Mouse (Mus musculus) frontal cortex, postnatal 25 days (tissue): ENCODE data around the gene Hist1h4c.
A peak's percentile ranks its signal among the peaks of the same experiment; 100 is the strongest.

ENCODE experiments used
- DNase-seq, 2 experiments: peaks; one replicate each; pipeline ENCODE4 v3.0.0; 2022; ENCODE audit warnings: low spot score in 2 of 2

Hist1h4c gene

DNA sequence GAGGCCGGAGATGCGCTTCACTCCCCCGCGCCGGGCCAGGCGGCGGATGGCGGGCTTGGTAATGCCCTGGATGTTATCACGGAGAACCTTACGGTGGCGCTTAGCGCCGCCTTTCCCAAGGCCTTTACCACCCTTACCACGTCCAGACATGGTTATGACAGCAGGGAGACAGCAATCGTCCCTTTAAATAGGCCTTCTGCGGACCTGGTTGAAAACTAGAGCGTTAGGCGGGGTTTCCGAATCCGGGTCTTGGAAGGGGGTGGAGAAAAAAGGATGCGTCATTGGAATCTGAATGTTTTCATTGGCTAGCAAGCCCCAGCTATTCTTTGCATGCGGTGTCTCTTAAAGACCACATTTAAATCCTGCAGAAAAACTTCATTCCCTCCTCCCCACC lies at the start of gene Hist1h4c:
Gene Hist1h4c, minus strand, starts transcription at position 155 of the 394 bp plus-strand sequence.
- DNase-seq: peak; percentile 99

DNA sequence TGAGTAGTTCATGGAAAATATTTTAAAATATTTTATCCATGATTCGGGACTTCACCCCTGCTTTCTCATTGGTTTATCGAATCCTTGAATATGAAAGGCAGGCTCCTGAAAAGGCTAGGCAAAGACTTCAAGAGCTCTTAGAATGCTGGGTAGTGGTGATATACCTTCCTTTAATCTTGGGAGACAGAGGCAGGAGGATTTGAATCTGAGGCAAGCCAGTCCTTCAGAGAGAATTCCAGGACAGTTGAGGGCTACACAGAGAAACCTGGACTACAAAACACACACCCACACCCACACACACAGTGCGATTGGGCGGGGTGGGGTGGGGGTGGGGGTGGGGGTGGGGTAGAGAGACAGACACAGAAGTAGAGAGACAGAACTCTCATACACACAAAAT lies 49.6 kb upstream of the Hist1h4c start:
- DNase-seq: no peak

DNA sequence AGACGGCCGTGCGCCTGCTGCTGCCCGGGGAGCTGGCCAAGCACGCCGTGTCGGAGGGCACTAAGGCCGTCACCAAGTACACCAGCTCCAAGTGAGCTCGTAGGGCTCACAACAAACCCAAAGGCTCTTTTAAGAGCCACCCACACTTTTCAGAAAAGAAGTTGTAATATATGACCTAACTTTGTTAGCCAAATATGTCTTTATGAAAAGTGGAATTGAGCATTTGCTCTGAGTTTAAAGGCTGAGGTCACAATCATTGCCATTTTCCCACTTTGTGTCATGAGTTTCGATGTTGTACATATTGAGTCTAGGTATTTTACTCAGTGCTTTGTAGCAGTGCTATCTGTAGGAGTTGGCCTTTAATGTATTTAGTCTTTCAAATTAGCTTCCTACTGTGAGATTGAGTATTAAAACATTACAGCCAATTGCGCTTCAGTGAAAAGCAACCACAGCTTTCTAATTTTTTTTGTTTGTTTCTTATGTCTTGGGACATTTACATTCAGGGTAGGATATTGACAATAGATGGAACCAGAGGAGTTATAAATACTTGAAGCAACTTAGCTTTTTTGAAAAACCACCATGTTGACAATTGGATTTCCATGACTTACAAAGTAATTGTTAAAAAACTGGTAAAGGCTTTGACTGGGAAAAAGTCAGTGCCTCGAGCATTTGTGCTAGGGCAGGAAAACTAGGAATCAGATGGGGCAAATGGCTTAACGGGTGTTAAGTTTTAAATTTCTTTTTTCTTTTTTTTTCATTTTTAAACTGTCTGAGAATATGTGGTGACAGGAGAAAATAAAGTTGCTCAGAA lies 49.0 kb upstream of the Hist1h4c start:
- no peak for DNase-seq

DNA sequence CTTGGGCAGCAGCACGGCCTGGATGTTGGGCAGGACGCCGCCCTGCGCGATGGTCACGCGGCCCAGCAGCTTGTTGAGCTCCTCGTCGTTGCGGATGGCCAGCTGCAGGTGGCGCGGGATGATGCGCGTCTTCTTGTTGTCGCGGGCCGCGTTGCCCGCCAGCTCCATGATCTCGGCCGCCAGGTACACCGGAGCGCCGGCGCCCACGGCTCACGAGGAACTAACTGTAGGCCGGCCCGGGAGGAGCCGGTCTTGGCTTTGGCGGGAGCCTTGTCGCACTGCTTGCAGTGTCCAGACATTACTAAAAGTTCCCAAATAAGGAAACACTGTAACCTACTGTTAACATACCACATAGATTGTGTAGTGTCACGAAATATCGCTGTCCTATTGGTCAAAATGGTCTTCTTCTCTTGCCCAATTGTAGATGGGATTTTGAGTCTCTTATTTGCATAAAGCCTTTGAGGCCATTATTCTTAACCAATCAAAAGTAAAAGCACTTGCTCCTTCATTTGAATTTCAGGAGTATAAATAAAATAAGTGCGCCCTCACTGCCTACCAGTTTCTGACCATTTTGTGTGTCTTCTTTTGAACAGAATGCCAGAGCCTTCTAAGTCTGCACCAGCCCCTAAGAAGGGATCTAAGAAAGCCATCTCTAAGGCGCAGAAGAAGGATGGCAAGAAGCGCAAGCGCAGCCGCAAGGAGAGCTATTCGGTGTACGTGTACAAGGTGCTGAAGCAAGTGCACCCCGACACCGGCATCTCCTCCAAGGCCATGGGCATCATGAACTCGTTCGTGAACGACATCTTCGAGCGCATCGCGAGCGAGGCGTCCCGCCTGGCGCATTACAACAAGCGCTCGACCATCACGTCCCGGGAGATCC lies 48.2 kb upstream of the Hist1h4c start, which contains the start of gene Hist1h2bb:
Gene Hist1h2bb, plus strand, starts transcription at position 534 of the 880 bp plus-strand sequence.
- peak; percentile 47 to 51 for DNase-seq

DNA sequence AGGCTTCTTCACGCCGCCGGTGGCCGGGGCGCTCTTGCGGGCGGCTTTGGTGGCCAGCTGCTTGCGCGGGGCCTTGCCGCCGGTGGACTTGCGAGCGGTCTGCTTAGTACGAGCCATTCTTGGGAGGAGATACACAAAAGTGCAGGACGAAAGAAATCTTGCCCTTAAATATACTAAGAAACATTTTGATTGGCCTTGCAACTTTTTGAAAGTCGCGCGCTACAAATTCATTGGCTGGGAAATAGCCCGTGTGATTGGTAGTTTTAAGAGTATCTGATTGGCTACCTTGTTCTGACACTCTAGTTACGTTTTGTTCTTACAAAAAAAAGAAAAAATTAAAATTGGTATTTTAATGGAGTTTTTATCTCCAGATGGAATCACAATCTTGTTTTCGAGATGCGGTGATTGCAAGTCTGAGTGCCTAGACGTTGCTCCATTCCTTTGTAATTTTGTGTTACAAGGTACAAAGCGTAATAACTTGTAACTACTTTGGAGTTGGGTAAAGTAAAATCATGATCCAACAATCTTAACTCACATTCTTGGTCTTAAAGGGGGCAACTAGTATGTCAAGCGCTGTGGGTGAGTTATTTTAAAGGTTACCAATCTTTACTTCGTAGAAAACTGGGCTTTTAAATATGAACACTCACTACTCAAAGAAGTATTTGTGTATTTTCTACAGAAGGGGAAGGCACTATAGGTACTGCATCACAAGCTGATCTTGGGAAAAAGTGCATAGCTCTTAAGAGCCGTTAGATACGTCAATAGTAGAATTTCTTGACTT lies 47.3 kb upstream of the Hist1h4c start, which contains the start of gene Hist1h3c:
Gene Hist1h3c, minus strand, starts transcription at position 222 of the 781 bp plus-strand sequence.
- peak; percentile 65 to 79 for DNase-seq

DNA sequence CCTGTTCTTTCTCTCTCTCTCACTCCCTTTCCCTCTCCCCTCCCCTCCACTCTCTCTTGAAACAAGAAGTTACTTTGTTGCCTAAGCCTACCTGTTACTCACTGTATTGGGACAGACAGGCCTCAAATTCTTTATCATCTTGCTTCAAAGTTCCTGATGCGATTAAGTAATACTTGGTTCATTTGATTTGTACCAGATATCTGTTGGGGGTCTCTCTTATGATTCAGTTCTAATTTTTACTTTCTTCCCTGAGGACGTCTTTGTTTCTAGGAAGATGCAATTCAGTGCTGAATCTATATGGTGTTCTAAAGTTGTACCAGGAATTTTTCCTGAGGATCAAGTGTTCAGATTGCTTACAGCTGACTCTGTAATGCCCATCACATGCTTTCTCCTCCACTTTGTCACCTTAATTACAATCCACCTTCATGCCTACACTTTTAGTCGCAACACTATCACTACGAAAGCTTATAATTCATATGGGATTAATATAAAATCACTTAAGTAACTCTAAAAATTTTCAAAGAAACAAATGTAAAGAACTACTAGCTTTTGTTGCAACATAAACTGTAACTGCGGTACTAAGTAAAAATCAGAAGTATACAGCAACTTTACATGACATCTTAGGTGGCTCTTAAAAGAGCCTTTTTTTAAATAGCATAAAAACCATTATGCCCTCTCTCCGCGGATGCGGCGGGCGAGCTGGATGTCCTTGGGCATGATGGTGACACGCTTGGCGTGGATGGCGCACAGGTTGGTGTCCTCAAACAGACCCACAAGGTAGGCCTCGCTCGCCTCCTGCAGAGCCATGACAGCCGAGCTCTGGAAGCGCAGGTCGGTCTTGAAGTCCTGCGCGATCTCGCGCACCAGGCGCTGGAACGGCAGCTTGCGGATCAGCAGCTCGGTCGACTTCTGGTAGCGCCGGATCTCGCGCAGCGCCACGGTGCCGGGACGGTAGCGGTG lies 46.4 kb upstream of the Hist1h4c start:
- DNase-seq: no peak

DNA sequence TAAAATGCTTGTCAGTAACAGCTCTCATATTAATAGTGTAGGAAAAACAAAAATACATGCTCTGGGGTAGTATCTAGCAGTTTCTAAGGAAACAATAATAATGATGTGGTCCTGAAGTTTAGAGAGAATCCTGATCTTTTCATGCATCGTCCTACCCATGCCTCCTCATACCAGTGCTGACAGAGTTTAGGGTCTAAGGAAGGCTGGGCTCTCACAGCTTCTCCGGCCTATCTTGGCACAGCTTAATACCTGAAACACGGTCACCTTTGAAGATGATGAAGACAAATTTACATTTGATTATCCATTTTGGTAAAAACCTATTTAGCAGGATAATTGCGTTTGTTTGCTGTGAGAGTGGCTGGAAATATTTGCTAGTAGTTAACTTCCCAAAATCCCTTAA lies 45.7 kb upstream of the Hist1h4c start:
- DNase-seq: no peak

DNA sequence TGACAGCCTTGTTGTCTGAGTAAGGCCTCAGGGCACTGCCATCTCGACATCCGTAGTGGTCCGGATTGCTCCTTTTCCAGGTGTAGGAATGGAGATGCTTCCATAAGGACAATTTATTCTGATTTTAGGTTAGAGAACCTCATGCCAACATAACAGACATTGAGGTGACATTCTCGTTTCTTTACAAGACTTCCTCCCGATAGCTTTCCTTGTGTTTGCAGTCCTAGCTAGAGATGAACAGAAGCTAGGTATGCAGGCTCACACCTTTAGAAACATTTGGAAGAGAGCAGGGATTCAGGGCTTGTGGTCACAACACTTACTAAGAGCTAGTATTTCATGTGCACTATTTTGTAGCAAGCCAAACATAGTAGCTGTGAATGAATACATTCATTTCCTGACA lies 45.0 kb upstream of the Hist1h4c start:
- no peak for DNase-seq

DNA sequence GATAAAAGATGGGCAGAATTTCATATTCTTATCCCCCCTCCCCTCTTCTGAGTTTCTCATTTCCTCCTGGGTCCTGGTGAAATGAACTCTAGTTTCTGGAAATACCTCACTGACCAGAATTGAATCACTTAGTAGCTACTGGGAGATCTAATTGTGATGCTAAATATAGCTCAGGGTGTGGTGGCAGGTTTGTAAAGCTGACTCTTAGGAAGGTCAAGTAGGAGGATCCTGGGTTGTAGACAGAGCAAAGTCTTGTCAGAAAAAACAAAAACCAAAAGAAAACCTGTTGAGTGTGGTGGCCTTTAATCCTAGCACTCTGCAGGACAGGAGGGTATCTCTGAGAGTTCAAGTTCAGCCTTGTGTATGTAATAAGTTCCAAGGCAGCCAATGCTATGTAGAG lies 43.8 kb upstream of the Hist1h4c start:
- no peak for DNase-seq

DNA sequence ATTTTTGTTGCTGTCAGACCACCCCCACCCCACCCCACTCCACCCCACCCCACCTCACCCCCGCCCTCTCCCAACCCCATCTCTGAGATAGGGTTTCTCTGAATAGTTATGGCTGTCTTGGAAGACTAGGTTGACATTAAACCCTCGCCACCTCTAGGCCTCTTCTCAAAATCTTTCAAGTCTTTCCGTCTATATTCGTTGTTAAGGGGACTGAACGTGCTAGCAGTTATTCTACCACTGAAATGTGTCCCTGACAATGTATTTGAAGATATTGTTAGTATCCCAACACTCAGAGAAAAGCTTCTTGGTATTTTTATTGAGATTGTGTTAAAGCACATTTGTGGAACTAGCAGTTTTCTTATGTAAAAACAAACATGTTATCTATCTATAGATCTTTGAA lies 42.7 kb upstream of the Hist1h4c start:
- no peak for DNase-seq

DNA sequence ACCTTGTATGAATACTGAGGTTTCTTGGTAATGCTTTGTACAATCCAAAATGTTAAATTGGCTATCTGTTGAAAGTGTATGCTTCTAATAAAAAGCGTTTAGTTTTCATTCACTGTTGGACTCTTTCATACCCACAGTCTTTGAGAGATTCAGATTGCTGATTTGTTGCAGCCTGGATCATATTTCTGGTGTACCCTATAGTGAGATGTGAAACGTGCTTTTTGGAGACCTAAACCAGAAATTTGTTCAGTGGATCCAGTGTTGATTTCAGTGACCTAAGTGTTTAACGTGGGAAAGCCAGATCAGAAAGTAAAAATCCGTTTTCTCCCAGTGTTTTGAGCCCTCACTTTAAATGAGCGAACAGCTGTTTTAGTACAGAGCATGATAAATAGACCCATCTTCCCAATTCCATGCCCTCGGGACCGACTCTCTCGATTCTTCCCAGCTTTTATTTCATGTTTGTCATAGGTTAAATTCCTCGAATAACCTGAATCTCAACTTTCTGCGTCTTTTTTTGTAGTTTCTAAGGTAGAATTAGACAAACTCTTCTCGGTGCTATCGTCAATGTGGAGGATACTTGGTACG lies 42.1 kb upstream of the Hist1h4c start:
- no peak for DNase-seq

DNA sequence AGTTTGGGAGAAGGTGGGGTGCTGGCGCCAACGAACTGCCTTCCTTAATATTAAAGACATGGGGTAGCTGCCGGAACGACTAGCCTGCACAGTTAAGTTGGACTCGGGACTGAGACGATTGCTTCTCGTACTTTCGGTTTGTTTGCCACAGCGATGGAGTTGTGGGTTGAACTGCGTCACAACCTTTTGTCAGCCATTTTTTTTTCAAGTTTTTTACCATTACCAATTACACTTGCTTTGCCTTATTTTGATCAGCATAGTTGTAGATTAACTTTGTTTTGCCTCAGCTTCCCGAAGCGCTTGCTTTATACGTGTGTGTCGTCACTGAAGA lies 41.6 kb upstream of the Hist1h4c start:
- DNase-seq: no peak

DNA sequence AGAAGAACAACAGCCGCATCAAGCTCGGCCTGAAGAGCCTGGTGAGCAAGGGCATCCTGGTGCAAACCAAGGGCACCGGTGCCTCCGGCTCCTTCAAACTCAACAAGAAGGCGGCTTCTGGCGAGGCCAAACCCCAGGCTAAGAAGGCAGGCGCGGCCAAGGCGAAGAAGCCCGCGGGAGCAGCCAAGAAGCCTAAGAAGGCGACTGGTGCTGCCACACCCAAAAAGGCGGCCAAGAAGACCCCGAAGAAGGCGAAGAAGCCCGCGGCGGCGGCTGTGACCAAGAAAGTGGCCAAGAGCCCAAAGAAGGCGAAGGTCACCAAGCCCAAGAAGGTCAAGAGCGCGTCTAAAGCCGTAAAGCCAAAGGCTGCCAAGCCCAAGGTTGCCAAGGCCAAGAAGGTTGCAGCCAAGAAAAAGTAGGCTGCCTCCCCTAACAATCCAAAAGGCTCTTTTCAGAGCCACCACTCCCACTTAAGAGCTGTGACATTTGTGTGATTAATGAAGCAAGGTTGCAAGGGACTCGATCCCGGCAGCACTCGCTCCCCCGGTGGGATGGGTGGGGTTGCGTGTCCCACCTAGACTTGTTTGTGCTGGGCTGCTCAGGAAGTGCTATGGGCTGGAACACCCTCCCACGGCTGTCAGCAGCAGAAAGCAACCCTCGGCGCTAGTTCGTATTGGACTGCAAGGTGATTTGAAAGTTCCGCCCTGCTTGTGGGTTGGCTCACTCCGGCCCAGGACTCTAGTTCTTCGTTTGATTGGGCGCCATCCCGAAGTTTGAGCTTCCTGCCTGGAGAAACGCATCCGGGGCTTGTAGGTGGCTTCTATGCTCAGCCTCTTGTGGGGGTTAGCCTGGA lies 41.0 kb upstream of the Hist1h4c start:
- peak; percentile 80 to 89 for DNase-seq

DNA sequence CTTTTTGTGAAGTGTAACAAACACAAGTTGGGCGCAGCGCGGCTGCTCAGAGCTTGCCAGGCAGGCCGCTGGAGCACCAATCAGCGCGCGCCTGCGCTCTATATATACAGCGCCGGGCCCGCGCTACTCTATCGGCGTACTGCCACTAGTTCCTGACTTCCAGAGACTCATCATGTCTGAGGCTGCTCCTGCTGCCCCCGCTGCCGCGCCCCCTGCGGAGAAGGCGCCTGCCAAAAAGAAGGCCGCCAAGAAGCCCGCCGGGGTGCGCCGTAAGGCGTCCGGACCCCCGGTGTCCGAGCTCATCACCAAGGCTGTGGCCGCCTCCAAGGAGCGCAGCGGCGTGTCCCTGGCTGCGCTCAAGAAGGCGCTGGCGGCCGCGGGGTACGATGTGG lies 40.4 kb upstream of the Hist1h4c start, which contains the start of gene Hist1h1c:
Gene Hist1h1c, plus strand, starts transcription at position 132 of the 392 bp plus-strand sequence.
- peak; percentile 83 to 85 for DNase-seq

DNA sequence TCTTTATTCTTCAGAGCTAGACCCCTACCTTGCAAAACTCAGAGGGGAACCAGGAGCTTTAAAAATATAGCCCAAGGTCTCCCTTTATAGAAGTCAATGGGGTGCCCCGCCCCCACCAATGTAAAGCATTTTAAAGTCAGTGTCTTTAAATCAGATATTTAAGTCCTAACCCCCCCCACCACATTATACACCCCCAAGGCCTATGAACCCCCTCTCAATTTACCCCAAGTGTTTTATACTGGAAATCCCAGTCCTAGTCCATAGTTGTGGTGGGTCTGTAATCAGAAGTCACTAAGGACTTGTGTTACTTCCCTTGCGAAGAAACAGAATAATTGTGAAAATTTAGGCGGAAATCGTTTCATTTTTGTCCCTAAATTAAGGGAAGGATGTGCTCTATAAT lies 39.8 kb upstream of the Hist1h4c start:
- DNase-seq: no peak

DNA sequence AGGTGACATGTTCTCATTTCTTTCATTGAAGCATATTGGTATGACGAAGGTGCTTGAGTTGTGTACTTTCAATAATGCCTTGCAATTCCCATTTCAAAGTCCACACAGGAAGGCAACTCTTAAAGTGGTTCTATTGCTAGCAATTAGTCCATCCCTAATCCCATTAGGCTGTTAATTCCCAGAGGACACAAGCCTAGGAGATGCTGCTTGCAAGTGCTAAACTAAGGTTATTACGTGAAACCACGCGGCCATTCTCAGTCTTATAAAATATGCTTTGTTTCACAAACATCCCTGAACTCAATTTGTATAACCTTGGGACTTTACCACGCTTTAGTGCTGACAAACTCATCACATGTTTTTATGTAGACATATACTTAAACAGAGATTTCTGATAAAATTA lies 38.8 kb upstream of the Hist1h4c start:
- no peak for DNase-seq

DNA sequence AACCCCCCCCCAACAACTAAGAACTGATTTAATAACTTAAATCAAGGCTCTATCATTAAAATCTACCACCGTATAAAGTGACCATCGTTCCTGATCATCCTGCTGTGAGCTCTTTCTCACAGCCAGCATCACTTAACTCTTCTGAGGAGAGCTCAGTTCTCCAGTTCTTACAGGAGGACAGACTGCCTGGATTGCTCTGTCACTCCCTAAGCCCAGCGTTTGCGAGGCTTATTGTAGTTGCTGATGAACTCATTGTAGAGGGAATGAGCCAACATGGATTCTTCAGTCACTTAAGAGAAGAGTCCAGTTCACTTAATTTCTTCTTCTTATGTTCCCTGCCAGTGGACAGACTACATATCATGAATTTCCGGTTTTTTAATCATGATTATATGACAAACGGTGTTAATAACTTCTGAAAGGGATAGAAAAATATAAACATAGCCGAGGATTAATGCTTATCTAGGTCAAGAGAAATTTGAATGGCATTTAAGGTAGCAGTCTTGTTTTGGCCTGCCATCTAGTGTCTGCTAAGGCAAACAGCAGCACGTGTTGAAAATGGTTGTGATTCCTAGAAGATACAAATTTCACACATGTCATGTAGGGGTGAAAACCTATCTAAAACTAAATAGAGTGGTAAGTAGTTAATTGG lies 34.0 kb upstream of the Hist1h4c start:
- no peak for DNase-seq

DNA sequence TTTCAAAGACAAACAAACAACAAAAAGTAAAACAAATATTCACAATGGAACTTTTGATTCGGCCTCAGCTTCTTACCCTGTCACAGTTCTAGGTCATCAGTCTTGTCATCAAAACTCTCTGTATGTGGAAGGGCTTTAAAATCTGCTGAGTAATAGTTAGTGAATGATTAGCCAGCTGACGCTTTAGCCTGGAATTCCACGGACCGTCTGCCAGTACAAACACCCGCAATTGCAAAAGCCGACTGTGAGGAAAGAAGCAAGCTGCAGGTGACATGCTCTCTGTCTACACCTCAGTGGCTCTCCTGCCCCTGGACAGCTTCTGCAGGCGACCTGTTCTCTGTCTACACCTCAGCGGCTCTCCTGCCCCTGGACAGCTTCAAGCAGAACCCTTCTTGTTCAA lies 32.2 kb upstream of the Hist1h4c start:
- no peak for DNase-seq

DNA sequence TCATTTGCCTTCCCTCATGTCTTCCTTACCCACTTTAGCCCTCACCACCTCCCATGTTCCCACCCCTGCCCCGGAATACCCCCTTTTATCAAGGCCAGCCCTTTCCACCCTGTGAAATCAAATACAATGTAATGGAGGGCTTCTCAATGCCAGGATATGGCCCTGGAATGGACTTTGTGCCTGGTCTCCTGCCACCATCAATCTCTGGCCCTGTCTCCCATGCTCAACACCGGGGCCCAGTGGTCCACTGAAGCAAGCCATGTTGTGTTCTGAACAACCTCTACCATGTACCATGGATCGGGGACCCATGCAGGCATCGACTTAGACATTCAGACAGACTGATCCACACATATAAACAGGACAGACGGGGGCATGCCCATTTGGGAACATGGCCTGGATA lies 31.5 kb upstream of the Hist1h4c start:
- no peak for DNase-seq
